Mouse (Mus musculus) MEL (cell line): Measurements from ENCODE around the gene Kctd13. TPM values are rescaled to one million over a fixed set of nuclear protein-coding genes. Genes with fewer than 3 reads are reported as not detected.
"Not testable (repeated sequence)": the region's sequence is repeated elsewhere in the genome, so short reads cannot be mapped to it uniquely, and the experiment has no call there.

Experiments
- DNase-seq: peaks from one replicate; pipeline ENCODE4 v3.0.0; 2011; ENCODE audit warnings: low read depth, low spot score
- H3K27ac ChIP-seq: 2 replicates; pipeline ENCODE4 v1.5.1; 2012; ENCODE audit warnings: low read depth, mild to moderate bottlenecking, control low read depth, low read length, moderate library complexity; ENCODE audit not compliant: control insufficient read depth
- H3K27me3 ChIP-seq, 2 experiments: fragments of 150-350 bp in 1 of 2; sonication (generic) in 1 of 2; 2 replicates each; pipeline ENCODE4 v1.6.1; 2012; ENCODE audit warnings: low read length in 2 of 2, mild to moderate bottlenecking in 2 of 2, improper control_type of control experiment in 1 of 2, moderate library complexity in 1 of 2; ENCODE audit not compliant: insufficient read depth in 2 of 2, control insufficient read depth in 1 of 2
- H3K36me3 ChIP-seq, 2 experiments: 2 replicates each; pipeline ENCODE4 v1.6.1; 2012 to 2014; ENCODE audit warnings: low read length in 2 of 2, improper control_type of control experiment in 1 of 2, inconsistent platforms in 1 of 2, mild to moderate bottlenecking in 1 of 2; ENCODE audit not compliant: insufficient read depth in 2 of 2, control insufficient read depth in 1 of 2
- H3K4me1 ChIP-seq, 2 experiments: fragments of 150-350 bp in 1 of 2; sonication (generic) in 1 of 2; 2 replicates each; pipeline ENCODE4 v1.6.1; 2012; ENCODE audit warnings: low read length in 2 of 2, improper control_type of control experiment in 1 of 2, mild to moderate bottlenecking in 1 of 2; ENCODE audit not compliant: insufficient read depth in 2 of 2, control insufficient read depth in 1 of 2
- H3K4me3 ChIP-seq, 2 experiments: fragments of 150-350 bp in 1 of 2; sonication (generic) in 1 of 2; 2 replicates each; pipeline ENCODE4 v1.5.1; 2012; ENCODE audit warnings: low read depth in 2 of 2, low read length in 2 of 2, mild to moderate bottlenecking in 2 of 2, moderate library complexity in 2 of 2, control low read depth in 1 of 2, improper control_type of control experiment in 1 of 2; ENCODE audit not compliant: control insufficient read depth in 1 of 2, insufficient read depth in 1 of 2
- H3K79me2 ChIP-seq: 2 replicates; pipeline ENCODE4 v1.6.1; 2012; ENCODE audit warnings: mild to moderate bottlenecking, low read length, moderate library complexity; ENCODE audit not compliant: control insufficient read depth, poor library complexity, insufficient read depth
- H3K9ac ChIP-seq: 2 replicates; pipeline ENCODE4 v1.6.1; 2012; ENCODE audit warnings: low read depth, mild to moderate bottlenecking, control low read depth, low read length, moderate library complexity; ENCODE audit not compliant: control insufficient read depth, poor library complexity, severe bottlenecking
- H3K9me3 ChIP-seq: fragments of 150-350 bp; sonication (generic); replicated peaks from 2 replicates; pipeline ENCODE4 v1.6.1; 2012; ENCODE audit warnings: mild to moderate bottlenecking, low read length, improper control_type of control experiment, moderate library complexity; ENCODE audit not compliant: insufficient read depth
- CHD1 ChIP-seq: IDR thresholded peaks from 2 replicates; pipeline ENCODE4 v1.6.1; 2012; ENCODE audit warnings: low read depth, mild to moderate bottlenecking, inconsistent platforms, low read length, improper control_type of control experiment
- GABPA ChIP-seq: IDR thresholded peaks from 2 replicates; pipeline ENCODE4 v1.6.1; 2012; ENCODE audit warnings: low read depth, mild to moderate bottlenecking, inconsistent platforms, low read length, improper control_type of control experiment, moderate library complexity
- MAFK ChIP-seq: IDR thresholded peaks from 2 replicates; pipeline ENCODE4 v1.6.1; 2011; ENCODE audit warnings: low read depth, mild to moderate bottlenecking, low read length, improper control_type of control experiment, borderline replicate concordance
- MAX ChIP-seq: IDR thresholded peaks from 2 replicates; pipeline ENCODE4 v1.6.1; 2011; ENCODE audit warnings: low read length, improper control_type of control experiment
- MYC ChIP-seq: IDR thresholded peaks from 2 replicates; pipeline ENCODE4 v1.6.1; 2011; ENCODE audit warnings: low read depth, mild to moderate bottlenecking, low read length, improper control_type of control experiment, moderate library complexity
- POLR2AphosphoS5 ChIP-seq: IDR thresholded peaks from 2 replicates; pipeline ENCODE4 v1.6.1; 2012; ENCODE audit warnings: low read depth, borderline replicate concordance, mild to moderate bottlenecking, inconsistent platforms, low read length, moderate library complexity, mixed read lengths
- SMC3 ChIP-seq: IDR thresholded peaks from 2 replicates; pipeline ENCODE4 v1.6.1; 2011; ENCODE audit warnings: low read depth, low read length, improper control_type of control experiment
- TBP ChIP-seq: IDR thresholded peaks from 2 replicates; pipeline ENCODE4 v1.8.0; 2011; ENCODE audit warnings: low read depth, low read length, improper control_type of control experiment
- TCF12 ChIP-seq: IDR thresholded peaks from 2 replicates; pipeline ENCODE4 v1.6.1; 2014; ENCODE audit warnings: low read depth, mild to moderate bottlenecking, inconsistent platforms, low read length, improper control_type of control experiment, moderate library complexity
- USF1 ChIP-seq: IDR thresholded peaks from 2 replicates; pipeline ENCODE4 v1.6.1; 2014; ENCODE audit warnings: low read depth, mild to moderate bottlenecking, inconsistent platforms, low read length, improper control_type of control experiment, moderate library complexity
- ZKSCAN1 ChIP-seq: IDR thresholded peaks from 2 replicates; pipeline ENCODE4 v1.6.1; 2012; ENCODE audit warnings: low read depth, mild to moderate bottlenecking, inconsistent platforms, low read length, improper control_type of control experiment, moderate library complexity
- ZMIZ1 ChIP-seq: IDR thresholded peaks from 2 replicates; pipeline ENCODE4 v1.6.1; 2012; ENCODE audit warnings: low read depth, mild to moderate bottlenecking, inconsistent platforms, low read length, improper control_type of control experiment, moderate library complexity
- polyA plus RNA-seq, 2 experiments: library from polyadenylated mRNA; stranded (reverse) in 1 of 2; unstranded in 1 of 2; fragments of >175 nt in 1 of 2; fragments of >200 nt in 1 of 2; gene quantifications; 2 replicates each; pipeline versions ENCODE4 v1.2.1 to v1.2.4; 2012; ENCODE audit warnings: low replicate concordance in 2 of 2, low read depth in 1 of 2; ENCODE audit not compliant: insufficient read length in 2 of 2, insufficient read depth in 1 of 2, missing spikeins in 1 of 2
- total RNA-seq: library from RNA; depleted of rRNA; stranded (reverse); fragments of 300-350 nt; gene quantifications from 2 replicates; pipeline ENCODE4 v1.2.3, GENCODE M21; 2012

Gene Kctd13
- total and polyA plus RNA-seq, 3 experiments: 17.7 to 26.2 TPM; not detected in 1

DNA sequence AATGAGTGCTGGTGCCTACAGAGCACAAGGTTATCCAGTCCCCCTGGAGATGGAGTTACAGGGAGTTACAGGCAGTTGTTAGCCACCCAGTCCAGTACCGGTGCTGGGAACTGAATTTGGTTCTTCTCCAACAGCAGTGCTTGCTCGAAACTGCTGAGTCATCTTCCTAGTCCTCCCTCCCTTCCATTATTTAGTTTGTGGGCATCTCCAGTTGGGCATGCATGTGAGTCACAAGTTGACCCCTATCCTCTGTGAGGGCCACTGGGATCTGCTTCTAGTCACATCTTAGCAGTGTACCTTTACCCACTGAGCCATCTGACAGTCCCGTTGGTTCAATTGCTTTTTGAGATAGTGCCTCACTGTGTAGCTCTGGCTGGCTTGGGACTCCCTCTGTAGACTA lies 23.1 kb upstream of the Kctd13 start:
- no peaks in the 10 kb centered on the region; a peak in 1 of 4 replicates for H3K36me3 ChIP-seq
- TF ChIP-seq CHD1 (no peak), MAFK (peak; percentile 68; the same call in 1 of the 2 replicates), SMC3 (no peak), GABPA (peak; percentile 44; the same call in 1 of the 2 replicates), TBP (no peak), POLR2AphosphoS5 (no peak)
- H3K27me3 ChIP-seq: no peaks in the 10 kb centered on the region; a peak in 3 of 4 replicates
- peaks cover 0 to 6% of the 10 kb centered on the region in 2 experiments; a peak in 2 of 4 replicates for H3K4me1 ChIP-seq
- H3K4me3 ChIP-seq: no peak overlapping the region
- peak; percentile 45 for DNase-seq
- H3K9ac ChIP-seq: no peak overlapping the region
- H3K27ac ChIP-seq: no peak overlapping the region
- no peaks in the 10 kb centered on the region for H3K79me2 ChIP-seq
- no peaks in the 10 kb centered on the region for H3K9me3 ChIP-seq

DNA sequence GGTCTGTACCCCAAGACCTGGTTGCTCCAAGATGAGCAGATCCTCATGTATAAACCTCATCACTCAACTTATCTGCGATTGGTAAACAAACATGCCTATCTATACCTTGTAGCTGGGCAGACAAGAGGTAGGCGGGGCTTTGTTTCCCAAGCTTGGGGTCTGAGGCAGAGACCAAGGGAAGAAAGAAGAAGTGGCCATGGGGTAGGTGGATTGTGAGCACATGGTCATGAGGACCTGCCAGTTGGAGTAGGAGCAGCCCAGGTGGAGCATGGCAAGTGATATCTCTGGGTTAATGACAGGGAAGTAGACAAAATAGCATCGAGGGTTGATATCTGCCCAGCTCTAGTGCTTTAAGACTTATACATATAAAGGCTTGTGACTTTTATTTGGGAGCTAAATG lies 13.8 kb upstream of the Kctd13 start:
- Histone ChIP-seq H3K4me1 (peaks cover 2 to 8% of the 10 kb centered on the region in 2 experiments; a peak in 2 of 4 replicates), H3K4me3 (no peak overlapping the region), H3K27ac (no peak overlapping the region), H3K79me2 (no peaks in the 10 kb centered on the region), H3K9ac (no peak overlapping the region), H3K9me3 (no peaks in the 10 kb centered on the region), H3K36me3 (0 out of 4 replicates have a peak, but pooled peaks cover 0 to 3% of the 10 kb centered on the region in 2 experiments), H3K27me3 (no peaks in the 10 kb centered on the region; a peak in 3 of 4 replicates)
- TF ChIP-seq ZKSCAN1 (no peak), SMC3 (no peak), ZMIZ1 (no peak), MYC (peak; percentile 31; the same call in 1 of the 2 replicates), USF1 (0 out of 2 replicates have a peak, but pooled peaks have one; percentile 21), TCF12 (no peak), MAX (peak; percentile 52; the same call in 1 of the 2 replicates)
- peak; percentile 47 for DNase-seq

DNA sequence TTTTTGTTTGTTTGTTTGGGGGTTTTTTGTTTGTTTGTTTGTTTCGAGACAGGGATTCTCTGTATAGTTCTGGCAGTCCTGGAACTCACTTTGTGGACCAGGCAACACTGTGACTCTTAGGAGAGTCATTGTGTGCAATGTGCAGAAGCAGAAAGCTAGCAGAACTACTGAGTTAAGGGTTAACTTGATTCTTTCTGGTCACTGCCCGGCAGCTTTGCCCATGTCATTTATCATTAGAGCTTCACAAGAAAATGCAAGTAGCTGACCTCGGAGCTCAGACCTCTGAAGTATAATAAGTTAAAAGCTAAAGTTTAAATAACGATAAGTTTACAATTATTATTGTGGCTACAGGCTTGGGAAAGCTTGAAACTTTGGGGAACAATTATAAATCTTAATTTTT lies 10.3 kb upstream of the Kctd13 start:
- DNase-seq, H3K4me3 ChIP-seq, H3K79me2 ChIP-seq: not testable (repeated sequence)

More for the DNA sequence above, 10.3 kb upstream of the Kctd13 start:
- H3K27me3 ChIP-seq, H3K9ac ChIP-seq, H3K9me3 ChIP-seq, H3K27ac ChIP-seq, H3K36me3 ChIP-seq, H3K4me1 ChIP-seq: not testable (repeated sequence)
